Mouse (Mus musculus) small intestine, adult 2 months (tissue): ENCODE results near the gene Ip6k1. TPM values are rescaled to one million over a fixed set of nuclear protein-coding genes. Genes with fewer than 3 reads are reported as not detected.

ENCODE experiments used
- H3K27ac ChIP-seq: fragments of 200-500 bp; 2 replicates; pipeline ENCODE4 v1.5.1; 2012; ENCODE audit warnings: low read depth, low read length, control low read depth, inconsistent platforms; ENCODE audit not compliant: insufficient read depth
- H3K27me3 ChIP-seq: fragments of 200-500 bp; 2 replicates; pipeline ENCODE4 v1.6.1; 2012; ENCODE audit warnings: mild to moderate bottlenecking, moderate library complexity, low read length, inconsistent platforms; ENCODE audit not compliant: control insufficient read depth, insufficient read depth
- H3K36me3 ChIP-seq: fragments of 200-500 bp; 2 replicates; pipeline ENCODE4 v1.6.1; 2012; ENCODE audit warnings: mild to moderate bottlenecking, low read length, control low read depth, inconsistent platforms; ENCODE audit not compliant: control insufficient read depth, insufficient read depth
- H3K4me1 ChIP-seq: fragments of 200-500 bp; 2 replicates; pipeline ENCODE4 v1.6.1; 2012; ENCODE audit warnings: low read length, inconsistent platforms, mixed read lengths; ENCODE audit not compliant: control insufficient read depth, insufficient read depth, insufficient read length
- H3K4me3 ChIP-seq: fragments of 200-500 bp; 2 replicates; pipeline ENCODE4 v1.5.1; 2012; ENCODE audit warnings: low read depth, mild to moderate bottlenecking, control low read depth, inconsistent platforms, low read length, moderate library complexity
- CTCF ChIP-seq: fragments of 200-500 bp; IDR thresholded peaks from 2 replicates; pipeline ENCODE4 v1.5.1; 2012; ENCODE audit warnings: low read depth, mild to moderate bottlenecking, control low read depth, inconsistent platforms, low read length, moderate library complexity, mixed read lengths; ENCODE audit not compliant: insufficient replicate concordance, insufficient read length; ENCODE audit errors: extremely low read depth
- POLR2A ChIP-seq: fragments of 200-500 bp; IDR thresholded peaks from 2 replicates; pipeline ENCODE4 v1.6.1; 2012; ENCODE audit warnings: low read depth, mild to moderate bottlenecking, control low read depth, inconsistent platforms, low read length, moderate library complexity
- WGBS: fragments of 180-500 bp; shearing (Covaris S2); methylation state at CpG from one replicate; pipeline ENCODE4 v1.1.7; 2018; 5-methylcytosine and 5-hydroxymethylcytosine counted together
- polyA plus RNA-seq: library from polyadenylated mRNA; depleted of rRNA; stranded (reverse); fragments of >200 nt; gene quantifications from 2 replicates; pipeline ENCODE4 v1.2.3, GENCODE M21; 2012

Ip6k1 gene
- polyA plus RNA-seq, 1 experiment = 160 TPM

DNA sequence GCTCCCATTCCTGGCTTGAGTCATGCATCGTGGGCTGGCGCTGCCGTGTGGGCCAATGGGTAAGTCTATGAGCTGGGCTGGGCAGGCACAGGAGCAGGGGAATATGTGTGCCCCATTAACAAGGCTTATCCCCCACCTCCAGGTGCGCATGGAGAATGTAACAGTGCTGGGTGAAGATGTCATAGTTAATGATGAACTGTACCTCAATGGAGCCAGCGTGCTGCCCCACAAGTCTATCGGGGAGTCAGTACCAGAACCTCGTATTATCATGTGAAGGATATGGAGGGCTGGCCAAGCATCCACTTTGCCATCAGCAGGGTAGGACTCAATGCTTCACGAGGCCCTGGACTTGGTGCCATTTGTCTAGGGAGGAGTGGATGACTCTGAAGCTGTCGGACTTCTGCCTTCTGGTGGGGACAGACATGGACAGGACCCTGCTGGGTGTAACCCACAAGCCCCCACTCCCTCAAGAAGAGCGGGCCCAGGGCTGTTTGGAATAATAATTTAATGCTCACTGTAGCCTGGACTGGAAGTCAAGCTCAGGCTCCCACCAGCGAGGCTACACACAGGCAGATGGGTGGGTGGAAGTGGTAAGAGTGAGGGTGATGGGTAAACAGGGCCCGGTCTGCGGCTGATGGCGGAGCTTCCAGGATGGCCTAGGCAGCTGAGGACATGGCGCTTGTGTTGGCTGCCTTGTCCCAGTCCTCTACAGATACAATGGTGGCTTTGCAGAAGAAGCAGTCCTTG, 49.1 kb downstream of the Ip6k1 start:
- H3K36me3 ChIP-seq = peaks cover 50% of the 10 kb centered on the region
- no peak overlapping the region for H3K27ac ChIP-seq
- no peak overlapping the region for H3K4me3 ChIP-seq
- peaks cover 31% of the 10 kb centered on the region for H3K4me1 ChIP-seq
- 87% methylated on average over 15 of the region's 15 CpGs for WGBS
- TF ChIP-seq POLR2A (no peak), CTCF (no peak)
- no peaks in the 10 kb centered on the region for H3K27me3 ChIP-seq

DNA sequence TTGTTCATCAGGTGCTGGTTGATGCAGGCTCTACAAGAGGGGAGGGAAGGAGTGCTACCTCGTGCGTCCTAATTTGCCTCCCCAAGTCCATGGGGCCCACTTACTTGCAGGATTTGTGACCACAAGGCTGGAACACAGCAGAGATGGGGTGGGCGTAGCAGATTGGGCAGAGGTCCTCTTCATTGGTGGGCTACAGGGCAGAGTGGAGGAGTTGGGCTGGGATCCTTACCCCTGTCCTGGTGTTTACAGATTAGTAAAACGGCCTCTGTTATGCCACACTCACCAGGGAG, 49.6 kb downstream of the Ip6k1 start:
- Histone ChIP-seq H3K27ac (no peak overlapping the region), H3K4me3 (no peak overlapping the region), H3K4me1 (peaks cover 31% of the 10 kb centered on the region), H3K27me3 (no peaks in the 10 kb centered on the region), H3K36me3 (peaks cover 49% of the 10 kb centered on the region)
- WGBS = 64% methylated on average over 4 of the region's 4 CpGs
- TF ChIP-seq CTCF = no peak
- TF ChIP-seq POLR2A = no peak

DNA sequence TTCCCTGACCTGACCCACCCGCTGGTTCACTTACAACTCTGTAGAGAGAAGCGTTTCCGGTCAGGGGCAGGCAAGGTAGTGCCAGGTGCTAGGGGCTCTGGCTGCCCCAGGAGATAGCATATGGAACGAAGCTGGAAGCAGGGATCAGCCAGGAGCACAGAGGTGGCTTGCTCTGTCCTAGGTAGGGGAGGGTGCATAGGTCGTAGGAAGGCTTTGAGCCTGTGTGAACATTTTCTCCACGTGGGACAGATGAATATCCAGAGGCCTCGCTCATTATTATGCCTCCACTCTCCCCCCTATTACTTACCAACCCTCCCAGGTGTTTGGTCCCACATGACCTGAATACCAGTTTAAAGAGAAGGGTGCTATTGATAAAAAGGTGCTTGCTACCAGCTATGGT, 50.1 kb downstream of the Ip6k1 start:
- Histone ChIP-seq H3K4me3 (no peak overlapping the region), H3K36me3 (peaks cover 51% of the 10 kb centered on the region), H3K27me3 (no peaks in the 10 kb centered on the region), H3K27ac (no peak overlapping the region), H3K4me1 (peaks cover 31% of the 10 kb centered on the region)
- 63% methylated on average over 7 of the region's 7 CpGs for WGBS
- TF ChIP-seq CTCF = no peak
- no peak for TF ChIP-seq POLR2A

DNA sequence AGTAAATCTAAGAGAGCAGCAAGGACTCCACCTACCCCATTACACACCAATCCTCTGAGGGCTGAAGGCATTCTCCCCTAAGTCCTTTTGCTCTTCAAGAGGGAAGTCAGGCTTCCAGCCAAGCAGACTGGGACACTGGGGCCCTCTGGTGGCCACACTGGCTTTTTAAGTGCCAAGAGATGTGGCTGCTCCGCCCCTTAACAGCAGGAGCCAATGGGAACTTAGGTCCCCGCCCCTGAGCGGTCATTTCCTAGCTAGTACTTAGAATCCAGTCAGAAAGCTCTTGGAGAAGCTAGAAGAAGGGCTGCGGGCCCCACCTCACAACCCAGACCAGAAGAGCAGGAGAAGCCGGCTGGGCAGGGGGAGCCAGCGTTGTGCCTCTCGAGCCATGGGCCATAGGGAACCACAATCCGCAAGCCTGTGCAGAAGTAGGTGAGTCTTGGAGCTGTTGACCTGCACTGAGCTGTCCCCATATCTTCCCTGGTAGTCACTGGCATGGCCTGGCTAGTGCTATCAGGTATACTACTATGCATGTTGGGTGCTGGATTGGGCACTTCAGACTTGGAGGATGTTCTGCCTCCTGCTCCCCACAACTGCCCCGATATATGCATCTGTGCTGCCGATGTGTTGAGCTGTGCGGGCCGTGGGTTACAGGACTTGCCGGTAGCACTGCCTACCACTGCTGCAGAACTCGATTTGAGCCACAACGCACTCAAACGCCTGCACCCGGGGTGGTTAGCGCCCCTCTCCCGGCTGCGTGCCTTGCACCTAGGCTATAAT, 50.8 kb downstream of the Ip6k1 start, which contains the start of gene Amigo3:
TSS of gene Amigo3 (plus strand) at position 275 of the 780 bp plus-strand sequence.
- Histone ChIP-seq H3K36me3 (peaks cover 55% of the 10 kb centered on the region), H3K4me1 (peaks cover 24% of the 10 kb centered on the region), H3K27me3 (no peaks in the 10 kb centered on the region), H3K27ac (peak within 1 kb of the TSS; percentile 44), H3K4me3 (peak within 1 kb of the TSS; percentile 41)
- 33% methylated on average over 20 of the region's 20 CpGs for WGBS
- TF ChIP-seq POLR2A (peak; percentile 35; the same call in 1 of the 2 replicates), CTCF (peak; percentile 95)

DNA sequence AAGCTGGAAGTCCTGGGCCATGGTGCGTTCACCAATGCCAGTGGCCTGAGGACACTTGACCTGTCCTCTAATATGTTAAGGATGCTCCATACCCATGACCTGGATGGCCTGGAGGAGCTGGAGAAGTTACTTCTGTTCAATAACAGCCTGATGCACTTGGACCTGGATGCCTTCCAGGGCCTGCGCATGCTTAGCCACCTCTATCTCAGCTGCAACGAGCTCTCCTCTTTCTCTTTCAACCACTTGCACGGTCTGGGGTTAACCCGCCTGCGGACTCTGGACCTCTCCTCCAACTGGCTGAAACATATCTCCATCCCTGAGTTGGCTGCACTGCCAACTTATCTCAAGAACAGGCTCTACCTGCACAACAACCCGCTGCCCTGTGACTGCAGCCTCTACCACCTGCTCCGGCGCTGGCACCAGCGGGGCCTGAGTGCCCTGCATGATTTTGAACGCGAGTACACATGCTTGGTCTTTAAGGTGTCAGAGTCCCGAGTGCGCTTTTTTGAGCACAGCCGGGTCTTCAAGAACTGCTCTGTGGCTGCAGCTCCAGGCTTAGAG, 51.4 kb downstream of the Ip6k1 start:
- Histone ChIP-seq H3K27ac (peak overlapping the region; percentile 44), H3K4me1 (peaks cover 20% of the 10 kb centered on the region), H3K36me3 (peaks cover 62% of the 10 kb centered on the region), H3K4me3 (no peak overlapping the region), H3K27me3 (no peaks in the 10 kb centered on the region)
- TF ChIP-seq POLR2A (peak; percentile 9; the same call in 1 of the 2 replicates), CTCF (no peak)
- WGBS = 29% methylated on average over 15 of the region's 15 CpGs

DNA sequence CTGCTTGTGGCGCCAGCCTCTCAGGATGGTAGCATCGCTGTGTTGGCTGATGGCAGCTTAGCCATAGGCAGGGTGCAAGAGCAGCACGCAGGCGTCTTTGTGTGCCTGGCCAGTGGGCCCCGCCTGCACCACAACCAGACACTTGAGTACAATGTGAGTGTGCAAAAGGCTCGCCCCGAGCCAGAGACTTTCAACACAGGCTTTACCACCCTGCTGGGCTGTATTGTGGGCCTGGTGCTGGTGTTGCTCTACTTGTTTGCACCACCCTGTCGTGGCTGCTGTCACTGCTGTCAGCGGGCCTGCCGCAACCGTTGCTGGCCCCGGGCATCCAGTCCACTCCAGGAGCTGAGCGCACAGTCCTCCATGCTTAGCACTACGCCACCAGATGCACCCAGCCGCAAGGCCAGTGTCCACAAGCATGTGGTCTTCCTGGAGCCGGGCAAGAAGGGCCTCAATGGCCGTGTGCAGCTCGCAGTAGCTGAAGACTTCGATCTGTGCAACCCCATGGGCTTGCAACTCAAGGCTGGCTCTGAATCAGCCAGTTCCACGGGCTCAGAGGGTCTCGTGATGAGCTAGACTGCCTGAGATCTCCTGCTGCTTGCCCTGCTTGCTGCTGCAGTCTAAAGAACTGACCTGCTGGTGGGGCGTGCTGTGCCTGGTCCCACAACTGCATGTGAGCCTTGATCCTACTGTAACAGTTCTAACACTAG, 52.2 kb downstream of the Ip6k1 start:
- H3K4me1 ChIP-seq = peaks cover 20% of the 10 kb centered on the region
- peaks cover 66% of the 10 kb centered on the region for H3K36me3 ChIP-seq
- H3K4me3 ChIP-seq = no peak overlapping the region
- H3K27me3 ChIP-seq = no peaks in the 10 kb centered on the region
- 72% methylated on average over 22 of the region's 22 CpGs for WGBS
- no peak for TF ChIP-seq POLR2A
- TF ChIP-seq CTCF = no peak
- H3K27ac ChIP-seq = no peak overlapping the region
